Mouse (Mus musculus) lung, embryonic 16.5 days (tissue): ENCODE measurements around the gene Bin2. TPM values are rescaled to one million over a fixed set of nuclear protein-coding genes. Genes with fewer than 3 reads are reported as not detected.

ENCODE experiments used
- ATAC-seq: fragments of 200-750 bp; cut with Nextera tagmentation; 2 replicates; pipeline ENCODE4 v1.8.0; 2017; ENCODE audit warnings: low read depth, mild to moderate bottlenecking, moderate library complexity
- H3K27ac ChIP-seq: fragments of 300-500 bp; sonication (generic); 2 replicates; pipeline ENCODE4 v1.5.1; 2014; ENCODE audit warnings: mild to moderate bottlenecking, control low read depth, low read length
- H3K27me3 ChIP-seq: fragments of 300-500 bp; sonication (generic); 2 replicates; pipeline ENCODE4 v1.6.1; 2014; ENCODE audit warnings: low read depth, low read length, mixed read lengths; ENCODE audit not compliant: control insufficient read depth, insufficient read depth
- H3K36me3 ChIP-seq: fragments of 300-500 bp; sonication (generic); 2 replicates; pipeline ENCODE4 v1.6.1; 2014; ENCODE audit warnings: low read length; ENCODE audit not compliant: control insufficient read depth, insufficient read depth
- H3K4me1 ChIP-seq: fragments of 300-500 bp; sonication (generic); replicated peaks from 2 replicates; pipeline ENCODE4 v1.6.1; 2014; ENCODE audit warnings: low read length, mixed read lengths; ENCODE audit not compliant: control insufficient read depth, insufficient read depth
- H3K4me2 ChIP-seq: fragments of 300-500 bp; sonication (generic); 2 replicates; pipeline ENCODE4 v1.6.1; 2014; ENCODE audit warnings: low read depth, low read length, control low read depth
- H3K4me3 ChIP-seq: fragments of 300-500 bp; sonication (generic); 2 replicates; pipeline ENCODE4 v1.5.1; 2014; ENCODE audit warnings: mild to moderate bottlenecking, low read length, control low read depth
- H3K9ac ChIP-seq: fragments of 300-500 bp; sonication (generic); 2 replicates; pipeline ENCODE4 v1.6.1; 2014; ENCODE audit warnings: low read length, control low read depth
- H3K9me3 ChIP-seq: fragments of 300-500 bp; sonication (generic); 2 replicates; pipeline ENCODE4 v1.6.1; 2016; ENCODE audit warnings: low read length; ENCODE audit not compliant: control insufficient read depth
- WGBS: fragments of 180-500 bp; shearing (Covaris S2); extraction: QIAGEN DNeasy Blood & Tissue Kit; methylation state at CpG from one replicate; pipeline ENCODE4 v1.1.7; 2014; 5-methylcytosine and 5-hydroxymethylcytosine counted together
- polyA plus RNA-seq: library from polyadenylated mRNA; unstranded; fragments of >200 nt; fragmentation: Nextera tagmentation; extraction: Ambion mirVana; gene quantifications from 2 replicates; pipeline ENCODE4 v1.2.1, GENCODE M21; 2015

The Bin2 gene
- polyA plus RNA-seq = 4.6 and 6.3 TPM in 2 replicates

DNA sequence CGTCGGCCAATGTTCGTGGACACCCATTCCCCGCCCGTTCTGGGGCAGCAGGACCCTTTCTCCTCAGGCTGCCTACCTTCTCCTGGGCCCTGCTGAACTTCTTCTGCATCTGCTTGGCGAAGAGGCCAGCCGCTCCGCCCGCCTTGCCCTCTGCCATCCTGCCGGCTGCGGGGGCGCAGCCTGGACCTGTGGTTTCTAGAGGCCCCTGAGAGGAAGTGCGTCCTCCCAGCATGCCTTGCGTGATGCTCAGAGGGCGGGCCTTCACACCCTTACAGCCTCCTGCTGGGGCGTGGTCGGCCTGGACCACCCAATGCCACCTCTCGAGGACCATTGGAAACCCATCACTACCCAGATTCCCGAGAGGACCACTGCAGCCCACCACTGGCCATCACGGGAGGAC is at the start of gene Bin2:
Gene Bin2 (minus strand): TSS at position 217 of the 400 bp plus-strand sequence.
- ATAC-seq = no peak
- 0 out of 2 replicates have a peak within 1 kb of the TSS, but pooled peaks have one; percentile 16 for H3K4me3 ChIP-seq
- no peak within 1 kb of the TSS for H3K4me2 ChIP-seq
- no peak within 1 kb of the TSS for H3K27ac ChIP-seq
- no peaks in the 10 kb centered on the region for H3K9me3 ChIP-seq
- peaks cover 7% of the 10 kb centered on the region; the same call in 1 of the 2 replicates for H3K4me1 ChIP-seq
- WGBS = 80% methylated on average over 20 of the region's 20 CpGs
- H3K9ac ChIP-seq = no peak within 1 kb of the TSS
- H3K36me3 ChIP-seq = no peaks in the 10 kb centered on the region
- H3K27me3 ChIP-seq = no peaks in the 10 kb centered on the region

DNA sequence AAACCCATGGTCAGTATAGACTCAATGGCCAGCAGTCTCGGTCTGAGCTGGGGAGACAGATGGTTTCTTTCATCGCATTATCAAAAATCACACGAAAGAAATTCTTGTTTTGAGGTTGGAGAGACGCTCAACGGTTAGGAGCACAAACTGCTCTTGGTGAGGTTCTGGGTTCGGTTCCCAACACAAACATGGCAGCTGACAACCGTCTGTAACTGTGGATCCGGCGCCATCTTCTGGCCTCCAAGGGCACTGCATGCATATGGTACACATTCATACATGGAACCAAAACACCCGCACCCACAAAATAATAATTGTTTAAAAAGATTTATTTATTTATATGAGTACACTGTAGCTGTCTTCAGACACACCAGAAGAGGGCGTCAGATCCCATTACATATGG is 49.2 kb upstream of the Bin2 start:
- Histone ChIP-seq H3K4me1 (no peaks in the 10 kb centered on the region), H3K36me3 (no peaks in the 10 kb centered on the region), H3K9ac (no peak overlapping the region), H3K4me2 (no peak overlapping the region), H3K27me3 (no peaks in the 10 kb centered on the region), H3K27ac (no peak overlapping the region), H3K4me3 (no peak overlapping the region), H3K9me3 (peaks cover 3% of the 10 kb centered on the region; the same call in 1 of the 2 replicates)
- ATAC-seq = no peak
- 74% methylated on average over 11 of the region's 11 CpGs for WGBS

DNA sequence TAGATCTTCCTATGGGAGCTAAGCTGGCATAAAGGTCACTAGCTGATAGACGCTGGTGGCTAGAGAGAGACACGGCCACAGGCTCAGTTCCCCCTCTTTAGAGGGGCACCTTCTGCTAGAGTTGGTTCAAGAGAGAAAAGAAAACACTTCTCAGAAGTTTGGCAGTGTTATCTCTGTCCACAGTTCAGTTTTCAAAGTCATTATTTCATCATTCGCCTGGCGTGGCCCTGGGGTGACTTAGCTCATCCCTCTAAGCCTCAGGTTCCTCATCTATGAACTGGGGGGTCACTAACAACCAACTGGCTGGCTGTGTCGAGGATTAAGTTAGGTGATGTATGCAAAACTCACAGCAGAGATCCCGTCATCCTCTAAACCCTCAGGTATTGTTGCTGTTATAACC is 48.6 kb upstream of the Bin2 start:
- 51% methylated on average over 6 of the region's 6 CpGs for WGBS

DNA sequence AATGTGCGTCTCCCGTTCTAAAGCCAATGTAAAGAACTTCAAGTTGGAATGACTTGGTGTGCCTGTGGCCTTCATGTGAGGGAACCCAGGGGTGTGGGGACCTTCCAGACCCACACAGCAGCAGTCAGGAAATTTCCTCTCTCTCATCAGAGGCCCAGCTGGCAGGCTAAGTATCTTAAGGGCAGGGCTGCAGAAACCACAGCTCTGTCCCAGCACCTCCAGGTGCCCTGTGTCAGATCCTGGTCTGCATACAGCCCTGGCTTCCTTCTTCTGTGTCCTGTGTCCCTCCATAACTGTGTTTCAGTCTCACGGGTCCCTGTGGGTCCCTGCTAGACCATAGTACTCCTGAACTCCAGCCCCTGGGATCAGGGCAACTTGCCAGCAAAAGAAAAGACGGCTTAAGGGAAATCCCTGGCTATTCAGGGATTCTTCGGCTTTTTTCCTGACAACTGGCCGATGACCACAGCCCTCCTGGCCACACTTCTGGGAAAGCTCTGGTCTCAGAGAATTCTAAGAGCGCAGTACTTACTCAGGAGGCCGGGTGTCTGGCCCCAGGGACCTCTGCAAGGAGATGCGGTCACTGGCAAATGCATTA is 46.1 kb upstream of the Bin2 start:
- WGBS = 66% methylated on average over 9 of the region's 9 CpGs

More for the DNA sequence above, 48.6 kb upstream of the Bin2 start:
- Histone ChIP-seq H3K4me1 (no peaks in the 10 kb centered on the region), H3K27ac (no peak overlapping the region), H3K36me3 (no peaks in the 10 kb centered on the region), H3K9ac (no peak overlapping the region), H3K4me3 (no peak overlapping the region), H3K27me3 (no peaks in the 10 kb centered on the region), H3K9me3 (peaks cover 3% of the 10 kb centered on the region; the same call in 1 of the 2 replicates), H3K4me2 (no peak overlapping the region)
- ATAC-seq = no peak

GRCm38 (mm10) chr15:100714470-100714869 is 45.1 kb upstream of the Bin2 start:
- Histone ChIP-seq H3K4me2 (no peak overlapping the region), H3K4me1 (no peaks in the 10 kb centered on the region), H3K27me3 (no peaks in the 10 kb centered on the region), H3K36me3 (no peaks in the 10 kb centered on the region), H3K4me3 (no peak overlapping the region), H3K9ac (no peak overlapping the region), H3K27ac (no peak overlapping the region), H3K9me3 (peaks cover 3% of the 10 kb centered on the region; the same call in 1 of the 2 replicates)
- WGBS = 85% methylated on average over 8 of the region's 8 CpGs
- ATAC-seq = no peak

More for the DNA sequence above, 46.1 kb upstream of the Bin2 start:
- no peak for ATAC-seq
- no peak overlapping the region for H3K4me3 ChIP-seq
- H3K27me3 ChIP-seq = no peaks in the 10 kb centered on the region
- no peak overlapping the region for H3K4me2 ChIP-seq
- H3K9ac ChIP-seq = no peak overlapping the region
- no peak overlapping the region for H3K27ac ChIP-seq
- H3K9me3 ChIP-seq = peaks cover 3% of the 10 kb centered on the region; the same call in 1 of the 2 replicates
- H3K4me1 ChIP-seq = no peaks in the 10 kb centered on the region
- no peaks in the 10 kb centered on the region for H3K36me3 ChIP-seq

DNA sequence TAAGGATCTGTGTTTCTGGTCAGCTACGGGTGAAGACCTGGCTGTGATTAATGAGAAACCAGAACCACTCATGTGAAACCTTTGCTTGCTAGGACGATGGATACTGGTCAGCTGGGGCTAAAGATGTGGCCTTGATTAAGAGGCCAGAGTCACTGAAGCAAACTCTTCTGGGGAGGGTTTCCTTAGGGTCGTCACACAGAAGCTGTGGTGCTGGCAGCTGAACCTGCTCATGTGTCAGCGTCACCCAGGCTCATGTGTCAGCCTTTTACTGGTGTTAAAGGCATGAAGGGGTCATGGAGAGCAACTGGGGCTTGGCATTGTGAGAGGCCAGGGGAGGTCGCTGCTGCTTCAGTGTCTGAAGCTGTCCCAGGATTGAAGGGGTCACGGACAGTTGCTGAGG is 41.5 kb upstream of the Bin2 start:
- Histone ChIP-seq H3K27ac (no peak overlapping the region), H3K4me3 (no peak overlapping the region), H3K4me1 (no peaks in the 10 kb centered on the region), H3K9ac (no peak overlapping the region), H3K36me3 (no peaks in the 10 kb centered on the region), H3K27me3 (no peaks in the 10 kb centered on the region), H3K9me3 (no peaks in the 10 kb centered on the region), H3K4me2 (no peak overlapping the region)
- WGBS = 32% methylated on average over 6 of the region's 6 CpGs
- ATAC-seq = no peak

GRCm38 (mm10) chr15:100708433-100709078 is 39.2 kb upstream of the Bin2 start:
- Histone ChIP-seq H3K4me3 (no peak overlapping the region), H3K27ac (no peak overlapping the region), H3K36me3 (no peaks in the 10 kb centered on the region), H3K4me2 (no peak overlapping the region), H3K9ac (no peak overlapping the region), H3K9me3 (no peaks in the 10 kb centered on the region), H3K27me3 (peaks cover 12% of the 10 kb centered on the region), H3K4me1 (peaks cover 4% of the 10 kb centered on the region; the same call in 1 of the 2 replicates)
- no peak for ATAC-seq
- 61% methylated on average over 8 of the region's 8 CpGs for WGBS

GRCm38 (mm10) chr15:100706226-100706625 is 36.9 kb upstream of the Bin2 start:
- no peak for ATAC-seq
- H3K4me1 ChIP-seq = peaks cover 4% of the 10 kb centered on the region; the same call in 1 of the 2 replicates
- H3K4me3 ChIP-seq = no peak overlapping the region
- H3K9ac ChIP-seq = no peak overlapping the region
- no peaks in the 10 kb centered on the region for H3K36me3 ChIP-seq
- no peak overlapping the region for H3K27ac ChIP-seq
- WGBS = 67% methylated on average over 8 of the region's 8 CpGs
- peaks cover 16% of the 10 kb centered on the region for H3K27me3 ChIP-seq
- H3K9me3 ChIP-seq = no peaks in the 10 kb centered on the region
- no peak overlapping the region for H3K4me2 ChIP-seq

- Histone ChIP-seq H3K27ac (no peak overlapping the region), H3K36me3 (no peaks in the 10 kb centered on the region), H3K9ac (no peak overlapping the region), H3K27me3 (peaks cover 16% of the 10 kb centered on the region), H3K4me2 (no peak overlapping the region), H3K4me1 (peaks cover 4% of the 10 kb centered on the region; the same call in 1 of the 2 replicates), H3K4me3 (no peak overlapping the region), H3K9me3 (no peaks in the 10 kb centered on the region)
- ATAC-seq = no peak
- WGBS = 83% methylated on average over 1 of the region's 1 CpGs
Measured at GRCm38 (mm10) chr15:100705376-100705775, 36.0 kb upstream of the Bin2 start.
